Mouse (Mus musculus) v-Abl transformed pro-B cells (cell line): Measurements from ENCODE around the gene Cldn34c4.

Source experiments
- in situ Hi-C, 2 experiments: fragments of 400-800 bp; cut with MboI; formaldehyde crosslinking; loops; one replicate each; pipeline ENCODE4 v1.15.1; 2025; ENCODE audit not compliant: unreplicated experiment in 2 of 2

The Cldn34c4 gene

GRCm38 (mm10) chrX:127736454-127736853 lies at the start of gene Cldn34c4:
Gene Cldn34c4, minus strand, starts transcription at chrX:127736554.
- in situ Hi-C loops, result no loop called here

GRCm38 (mm10) chrX:127747062-127747461 lies 10.7 kb upstream of the Cldn34c4 start:
- in situ Hi-C loops, result no loop called here
